Mouse (Mus musculus) heart, adult 11 months (tissue): Measurements from ENCODE around the gene Hspa12a.
A peak's percentile ranks its signal among the peaks of the same experiment; 100 is the strongest.
"Not testable (repeated sequence)": the region's sequence is repeated elsewhere in the genome, so short reads cannot be mapped to it uniquely, and the experiment has no call there.

Source experiments
- DNase-seq: peaks from one replicate; pipeline ENCODE4 v3.0.0; 2022

The Hspa12a gene

DNA sequence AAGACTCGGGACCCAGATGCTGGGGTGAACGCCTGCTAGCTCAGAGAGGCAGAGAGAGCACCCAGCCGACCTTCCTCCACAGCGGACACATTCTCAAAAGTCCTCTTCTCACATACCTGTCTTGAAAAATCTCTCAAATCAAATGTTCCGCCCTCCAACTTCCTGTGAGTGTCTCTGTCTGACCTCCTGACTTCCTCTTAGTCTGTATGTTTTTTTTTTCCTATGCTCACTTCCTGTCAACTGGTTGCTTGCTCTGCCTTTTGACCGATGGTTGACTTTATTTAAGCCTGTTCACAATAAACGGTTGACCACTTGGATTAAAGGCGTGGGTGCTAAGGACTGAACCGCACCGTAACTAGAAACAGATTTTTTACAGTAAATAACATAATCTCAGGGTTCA is 35.4 kb downstream of the Hspa12a start:
- no peak for DNase-seq

DNA sequence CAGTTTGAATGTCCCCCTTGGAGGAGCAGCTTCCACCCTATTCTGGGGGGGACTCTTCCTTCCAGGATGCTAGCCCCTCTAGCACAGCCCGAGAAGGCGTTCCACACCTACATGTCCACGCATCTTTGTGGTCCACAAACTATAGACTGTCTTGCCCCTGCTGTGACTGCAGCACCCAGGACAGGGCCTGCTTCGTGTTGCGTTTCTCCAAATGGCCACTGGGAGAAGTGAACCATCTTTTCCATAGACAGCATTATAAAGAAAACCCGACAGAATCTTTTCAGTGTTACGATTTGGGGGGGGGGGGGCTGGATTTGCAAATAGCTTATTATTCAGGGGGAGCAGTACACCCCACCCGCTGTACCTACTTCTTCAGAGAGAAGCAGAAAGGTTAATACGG is 36.8 kb downstream of the Hspa12a start:
- DNase-seq: no peak

DNA sequence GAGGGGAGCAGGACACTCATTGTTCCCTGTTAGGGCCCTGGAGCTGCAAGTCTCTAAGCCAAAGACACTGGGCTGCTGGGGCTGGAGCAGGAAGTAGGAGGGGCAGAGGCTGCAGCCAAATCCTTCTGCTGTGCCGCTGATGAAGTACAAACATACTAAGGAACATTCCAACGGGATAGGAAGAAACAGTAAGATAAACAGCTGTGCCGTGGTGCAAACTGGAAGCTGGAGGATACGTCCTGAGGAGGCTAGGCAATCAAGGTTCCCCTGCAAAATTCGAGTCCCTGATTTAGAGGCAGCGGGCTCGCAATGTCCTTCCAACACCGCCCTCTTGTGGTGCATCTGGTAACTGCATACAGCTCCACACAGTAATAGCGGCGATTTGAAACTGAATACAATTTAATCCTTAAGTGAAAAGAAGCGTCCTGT is 39.5 kb downstream of the Hspa12a start:
- peak; percentile 98 for DNase-seq

DNA sequence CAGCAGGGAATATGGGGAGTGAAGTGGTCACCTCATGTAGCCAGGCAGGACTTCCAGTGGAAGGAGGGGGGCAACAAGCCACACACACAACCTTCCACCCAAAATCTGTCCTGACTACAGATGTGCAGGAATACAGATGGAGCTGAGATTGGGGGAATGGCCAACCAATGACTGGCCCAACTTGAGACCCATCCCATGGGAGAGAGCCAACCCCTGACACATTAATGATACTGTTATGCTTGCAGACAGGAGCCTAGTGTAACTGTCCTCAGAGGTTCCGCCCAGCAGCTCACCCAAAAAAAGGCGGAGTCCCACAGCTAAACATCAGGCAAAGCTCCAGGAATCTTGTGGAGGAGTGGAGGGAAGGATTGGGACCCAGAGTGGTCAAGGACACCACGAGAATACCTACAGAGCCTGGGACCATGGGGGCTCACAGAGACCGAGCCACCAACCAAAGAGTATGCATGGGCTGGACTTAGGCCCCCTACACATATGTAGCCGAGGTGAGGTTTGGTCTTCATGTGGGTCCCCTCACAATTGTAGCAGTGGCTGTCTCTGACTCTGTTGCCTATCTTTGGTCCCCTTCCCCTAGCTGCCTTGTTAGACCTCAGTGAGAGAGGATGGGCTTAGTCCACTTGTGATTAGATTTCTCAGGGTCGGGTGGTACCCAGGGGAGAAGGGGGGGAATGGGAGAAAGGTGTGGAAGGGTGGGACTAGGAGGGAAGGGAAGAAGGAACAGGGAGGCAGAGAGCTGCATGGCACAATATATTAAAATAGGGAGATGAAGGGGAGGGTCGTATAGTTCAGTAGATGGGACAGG is 40.2 kb downstream of the Hspa12a start:
- peak; percentile 91 for DNase-seq

DNA sequence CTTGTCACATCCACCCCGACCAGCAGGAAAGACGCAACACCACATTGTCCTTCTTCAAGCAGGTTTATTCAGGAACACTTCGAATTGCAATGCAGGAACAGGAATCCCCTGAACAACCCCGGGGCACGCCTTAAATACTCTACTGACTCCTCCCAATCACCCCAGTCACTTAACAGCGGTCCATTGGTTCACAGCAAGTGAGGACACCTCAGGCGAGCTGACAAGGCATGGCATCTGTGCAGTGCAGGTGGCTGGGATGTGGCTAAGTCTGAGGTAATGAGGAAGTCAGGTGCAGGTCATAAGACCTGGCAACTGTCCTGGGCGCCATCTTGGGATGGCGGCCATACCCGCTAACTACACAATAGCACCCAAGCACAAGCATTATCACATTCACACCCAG is 43.0 kb downstream of the Hspa12a start:
- DNase-seq: not testable (repeated sequence)

DNA sequence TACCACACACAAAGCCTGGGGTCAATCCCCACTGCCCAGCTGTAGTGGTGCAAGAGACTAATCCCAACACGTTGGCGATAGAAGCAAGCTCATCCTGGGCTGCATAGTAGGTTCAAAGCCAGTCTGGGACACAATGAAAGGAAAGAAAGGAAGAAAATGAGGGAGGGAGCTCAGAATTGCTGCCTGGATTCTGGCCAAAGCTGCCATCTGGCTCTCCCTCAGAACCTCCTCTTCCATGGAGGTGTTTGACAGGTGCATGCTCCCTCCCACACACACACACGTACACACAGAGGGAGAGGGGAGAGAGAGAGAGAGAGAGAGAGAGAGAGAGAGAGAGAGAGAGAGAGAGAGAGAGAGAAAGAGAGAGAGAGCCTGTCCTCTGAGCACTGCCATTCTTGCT is 47.2 kb downstream of the Hspa12a start:
- no peak for DNase-seq

DNA sequence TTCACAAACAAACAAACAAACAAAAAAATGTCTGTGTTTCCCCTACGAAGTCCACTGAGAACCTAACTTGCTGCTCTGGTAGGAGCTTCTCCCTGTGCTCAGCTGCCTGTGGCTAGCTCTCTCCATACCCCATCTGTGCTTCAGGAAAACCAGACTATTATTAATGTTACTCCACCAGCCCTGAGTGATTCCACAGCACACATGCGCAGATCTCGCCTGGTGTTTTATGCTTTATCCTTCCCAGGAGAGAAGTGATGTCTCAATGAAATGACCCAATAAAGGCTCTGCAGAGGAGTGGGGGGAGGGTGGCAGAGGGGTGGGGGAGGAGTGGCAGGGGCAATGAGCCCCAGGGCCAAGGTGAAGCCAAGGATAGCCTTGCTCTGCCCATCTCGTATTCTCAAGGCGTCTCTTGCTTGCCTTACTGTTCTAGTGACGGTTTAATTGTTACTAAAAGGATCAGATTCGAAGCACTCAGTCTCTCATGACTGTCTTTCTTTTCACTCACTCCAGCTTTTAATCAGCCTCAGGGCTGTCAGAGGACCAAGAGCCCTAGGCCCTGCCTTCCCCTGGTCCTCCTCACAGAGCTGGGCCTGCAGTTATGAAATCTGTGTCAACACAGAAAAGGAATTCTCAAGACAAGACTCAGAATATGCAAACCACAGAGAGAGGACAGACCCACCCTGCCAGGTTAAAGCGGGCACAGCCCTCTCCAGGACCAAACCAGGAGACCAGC is 54.0 kb downstream of the Hspa12a start:
- no peak for DNase-seq

DNA sequence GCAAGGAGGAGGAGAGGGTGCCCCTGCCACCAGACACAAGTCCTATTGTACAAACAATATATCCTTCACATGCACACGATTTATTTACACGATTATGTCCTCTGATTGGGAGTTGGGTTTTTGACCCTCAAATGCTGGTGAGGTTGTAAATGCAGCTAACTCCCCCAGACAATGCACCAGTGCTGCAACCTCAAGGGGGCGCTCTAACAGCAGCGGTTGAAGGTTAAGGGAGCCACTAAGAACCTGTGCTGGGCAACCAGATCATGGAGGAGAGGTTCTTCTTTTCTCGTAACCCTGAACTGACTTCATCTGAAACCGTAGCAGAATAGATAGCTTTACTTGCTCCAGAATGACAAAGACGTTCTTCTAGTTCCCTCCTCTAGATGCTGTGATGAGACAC is 57.0 kb downstream of the Hspa12a start:
- DNase-seq: no peak

DNA sequence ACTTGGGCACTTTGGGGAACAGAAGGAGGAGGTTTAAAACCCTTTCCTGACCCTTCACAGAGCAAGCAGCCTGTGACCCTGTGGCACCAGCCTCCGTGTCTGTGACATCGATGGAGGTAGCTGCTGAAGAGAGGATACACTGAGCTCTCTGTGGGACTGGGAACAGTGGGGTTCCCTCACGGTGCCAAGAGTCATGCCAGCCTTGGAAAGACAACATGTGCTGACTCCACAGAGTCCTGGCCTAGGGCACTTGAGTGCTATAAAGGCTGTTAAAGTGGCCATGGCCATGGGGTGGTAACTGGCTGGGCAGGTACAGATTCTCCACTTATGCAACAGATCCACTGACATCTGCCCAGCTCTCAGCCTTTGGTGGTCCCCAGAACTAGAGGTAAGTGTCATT is 60.0 kb downstream of the Hspa12a start:
- no peak for DNase-seq

DNA sequence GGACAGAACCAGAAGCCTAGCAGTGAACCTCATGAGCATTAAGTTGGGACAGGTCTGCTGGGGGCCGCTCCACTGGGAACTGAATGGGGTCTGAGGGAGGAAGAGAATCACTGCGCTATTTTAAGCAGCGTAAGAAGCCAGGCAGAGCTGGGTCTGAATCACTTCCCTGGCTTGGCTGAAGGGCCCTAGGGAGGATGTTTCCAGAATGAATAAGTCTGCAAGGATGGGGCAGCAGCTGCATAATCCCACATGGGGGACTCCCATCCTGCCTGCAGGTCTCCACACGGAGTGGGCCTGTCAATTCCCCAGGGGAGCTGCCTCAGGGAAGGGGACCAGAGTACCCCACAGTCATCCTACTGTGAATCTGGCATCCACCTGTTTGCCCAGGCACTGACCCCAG is 61.1 kb downstream of the Hspa12a start:
- peak; percentile 96 for DNase-seq

DNA sequence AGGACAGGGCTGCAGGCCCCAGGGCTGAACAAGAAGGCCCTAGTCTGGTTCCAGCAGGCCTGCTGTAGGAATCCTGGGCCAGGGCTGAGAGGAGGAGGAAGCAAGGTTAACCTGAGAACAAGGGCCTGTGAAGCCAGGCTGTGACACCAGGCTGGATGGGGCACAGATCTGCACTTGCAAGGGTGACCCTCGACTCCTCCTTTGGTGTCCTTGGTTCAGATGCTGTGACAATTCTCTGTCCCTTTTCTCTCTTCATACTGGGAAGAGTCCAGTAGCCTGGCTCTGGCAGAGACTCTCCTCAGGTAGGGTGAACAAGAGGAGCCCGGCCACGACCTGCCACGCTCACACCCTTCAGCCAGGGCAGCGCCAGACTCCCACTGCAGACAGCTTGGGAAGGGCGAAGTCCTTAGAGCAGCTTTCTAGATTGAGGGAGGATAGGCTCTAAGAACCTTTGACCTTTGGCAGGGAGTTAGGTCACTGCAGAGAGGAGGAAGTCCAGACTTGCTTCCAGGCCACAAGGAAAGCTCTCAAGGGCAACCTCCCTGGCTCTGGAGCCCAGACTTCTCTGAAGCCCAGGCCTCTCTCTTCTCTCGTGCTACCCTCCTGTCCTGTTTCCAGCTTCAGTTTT is 64.0 kb downstream of the Hspa12a start:
- DNase-seq: peak; percentile 87

DNA sequence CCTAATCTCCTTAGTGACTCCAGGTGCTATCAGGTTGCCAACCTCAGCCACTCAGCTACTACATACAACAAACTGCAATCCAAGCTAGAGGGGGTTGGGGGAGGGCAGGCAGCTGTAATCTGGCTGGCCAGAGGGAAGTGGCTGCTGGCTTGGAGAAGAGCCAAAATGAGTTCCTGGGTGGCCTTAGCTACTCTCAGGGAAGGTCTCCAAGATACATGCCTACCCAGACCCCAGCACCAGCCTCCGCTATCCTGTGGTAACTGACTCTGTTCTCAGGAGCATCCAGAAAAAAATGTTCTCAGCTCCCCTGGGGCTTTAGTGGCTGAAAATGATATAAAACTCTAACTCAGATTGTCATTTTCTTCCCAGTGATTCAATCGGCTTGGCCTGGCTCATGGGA is 64.9 kb downstream of the Hspa12a start:
- DNase-seq: no peak

DNA sequence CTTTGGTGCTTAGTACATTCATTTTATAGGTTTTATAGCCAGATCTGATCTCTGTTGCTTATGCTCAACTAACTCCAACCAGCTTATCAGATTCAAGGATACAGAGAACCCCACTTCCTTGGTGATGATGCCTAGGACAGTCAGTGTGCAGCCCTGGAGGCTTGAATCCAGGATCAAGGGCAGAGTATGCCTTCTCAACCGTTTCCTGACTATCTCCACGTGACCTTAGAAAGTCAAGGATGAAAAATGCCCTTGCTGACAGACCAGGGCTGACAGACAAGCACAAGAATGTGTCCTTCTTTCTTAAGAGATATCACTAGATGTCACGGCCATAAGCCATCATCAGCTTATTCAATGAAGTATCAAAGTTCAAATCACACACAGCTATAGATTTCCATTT is 69.9 kb downstream of the Hspa12a start:
- DNase-seq: no peak

DNA sequence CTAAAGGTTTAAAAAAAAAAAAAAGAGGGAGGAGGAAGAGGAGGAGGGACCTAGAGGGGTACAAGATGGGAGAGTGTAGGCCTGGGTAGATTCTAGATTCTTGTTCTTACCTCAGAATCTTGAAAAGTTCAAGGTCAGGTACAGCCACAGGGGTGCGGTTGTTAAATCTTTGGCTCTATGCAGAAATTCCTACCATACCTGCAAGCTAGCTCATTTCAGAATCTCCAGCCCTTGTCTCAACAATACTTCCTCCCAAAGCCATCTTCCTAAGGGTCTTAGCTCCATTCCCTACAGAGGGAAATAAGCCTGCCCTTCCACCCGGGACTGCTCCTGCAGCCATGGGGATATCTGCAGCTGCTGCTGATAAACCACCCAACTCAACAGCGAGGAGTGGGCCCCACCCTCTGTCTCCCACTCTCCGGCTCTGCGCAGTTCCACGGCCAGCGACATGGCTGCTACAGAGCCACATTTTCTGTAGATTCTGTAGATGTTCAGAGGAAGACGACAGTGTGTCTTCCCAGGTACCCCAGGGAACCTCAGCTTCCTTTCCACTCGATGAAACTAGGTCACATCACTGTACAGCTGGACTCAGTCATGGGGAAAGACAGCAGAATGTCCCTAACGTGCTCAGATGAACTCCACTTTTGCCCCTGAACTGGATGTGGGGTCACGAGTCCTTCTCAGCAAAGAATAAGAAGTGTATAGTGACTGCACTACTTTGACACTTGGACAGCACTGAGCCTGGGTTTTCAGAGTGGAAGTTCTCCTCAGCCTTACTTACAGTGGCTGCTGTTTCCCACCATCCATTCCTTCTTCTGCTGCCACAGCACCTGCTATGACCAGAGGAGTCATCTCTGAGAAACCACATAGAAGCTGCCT is 70.8 kb downstream of the Hspa12a start:
- DNase-seq: no peak

DNA sequence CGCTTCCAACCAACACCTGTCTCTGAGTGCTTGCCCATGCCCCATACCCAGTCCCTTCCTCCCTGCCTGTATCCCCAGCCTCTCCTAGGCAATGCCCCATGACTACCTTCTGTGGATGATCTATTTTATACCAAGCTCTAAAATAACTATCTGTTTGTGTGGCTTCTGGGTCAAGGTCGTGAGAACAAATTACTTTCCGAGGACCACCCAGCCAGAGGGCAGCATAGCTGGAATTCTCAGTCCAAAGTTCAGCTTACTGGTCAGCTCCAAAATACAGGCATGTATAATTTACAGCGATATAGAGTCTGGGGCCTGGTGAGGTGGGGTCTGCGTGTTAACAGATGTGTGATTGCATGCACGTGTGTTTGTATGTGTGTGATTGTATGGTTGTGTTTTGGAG is 71.6 kb downstream of the Hspa12a start:
- DNase-seq: no peak

DNA sequence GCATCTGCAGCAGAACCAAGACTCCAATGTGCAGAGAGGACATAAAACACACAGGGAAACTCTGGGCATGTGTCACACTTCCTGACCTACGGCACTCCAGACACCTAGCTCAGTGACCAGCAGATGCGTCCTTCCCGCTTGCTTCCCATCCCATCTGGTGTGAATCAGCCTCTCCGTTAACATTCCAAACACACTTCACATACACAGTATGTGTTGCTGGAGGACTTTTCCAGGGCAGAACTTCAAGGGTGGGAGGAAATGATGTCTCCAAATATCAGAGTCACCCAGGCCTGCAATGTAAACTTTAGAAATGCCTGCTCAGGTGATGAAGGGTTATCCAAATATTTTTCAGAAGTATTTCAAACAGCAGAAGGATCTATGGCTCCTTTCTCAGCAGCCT is 76.8 kb downstream of the Hspa12a start:
- DNase-seq: no peak

DNA sequence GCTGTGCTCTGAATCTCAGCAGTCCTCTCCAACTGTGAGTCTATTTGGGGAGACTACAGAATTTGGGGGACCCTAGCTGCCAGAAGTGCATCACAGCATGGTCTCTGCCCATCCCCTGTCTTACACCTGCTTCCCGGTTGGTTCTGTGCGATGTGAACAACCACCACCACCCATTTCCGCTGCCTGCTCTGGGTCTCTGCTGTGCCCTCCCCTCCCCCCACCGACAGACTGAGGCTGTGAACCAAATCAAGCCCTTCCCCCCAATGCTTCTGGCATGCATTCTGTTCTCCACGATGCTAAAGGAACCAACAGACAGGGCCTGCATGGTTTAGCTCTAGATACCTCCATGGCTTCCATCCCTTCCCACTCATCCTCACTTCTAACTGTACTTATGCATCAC is 78.2 kb downstream of the Hspa12a start:
- DNase-seq: no peak

DNA sequence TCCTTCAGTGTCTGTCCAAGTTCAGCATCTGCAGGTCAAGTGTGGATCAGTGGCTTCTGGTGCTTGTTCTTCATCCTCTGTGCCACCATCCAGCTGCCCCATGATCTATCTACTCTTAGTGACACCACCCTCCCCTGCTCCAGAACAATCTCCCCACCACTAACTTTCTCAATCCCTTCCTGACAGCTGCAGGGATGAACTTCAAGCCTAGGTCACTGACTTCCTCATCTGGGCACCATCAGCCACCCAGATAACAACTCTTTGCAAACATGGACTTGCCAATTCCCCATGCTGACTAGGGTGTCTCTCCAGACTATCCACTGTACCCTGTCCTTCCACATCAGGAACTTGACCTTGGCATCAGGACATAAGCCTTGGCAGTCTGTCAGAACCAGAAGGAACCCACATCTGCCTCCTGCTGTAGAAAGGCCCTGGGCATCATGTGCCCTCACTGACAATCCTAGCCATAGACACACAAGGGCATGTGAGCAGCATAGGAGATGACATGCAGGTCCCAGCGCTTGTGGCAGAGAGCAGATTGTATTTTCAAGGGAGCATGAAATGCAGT is 79.4 kb downstream of the Hspa12a start:
- peak; percentile 96 for DNase-seq

DNA sequence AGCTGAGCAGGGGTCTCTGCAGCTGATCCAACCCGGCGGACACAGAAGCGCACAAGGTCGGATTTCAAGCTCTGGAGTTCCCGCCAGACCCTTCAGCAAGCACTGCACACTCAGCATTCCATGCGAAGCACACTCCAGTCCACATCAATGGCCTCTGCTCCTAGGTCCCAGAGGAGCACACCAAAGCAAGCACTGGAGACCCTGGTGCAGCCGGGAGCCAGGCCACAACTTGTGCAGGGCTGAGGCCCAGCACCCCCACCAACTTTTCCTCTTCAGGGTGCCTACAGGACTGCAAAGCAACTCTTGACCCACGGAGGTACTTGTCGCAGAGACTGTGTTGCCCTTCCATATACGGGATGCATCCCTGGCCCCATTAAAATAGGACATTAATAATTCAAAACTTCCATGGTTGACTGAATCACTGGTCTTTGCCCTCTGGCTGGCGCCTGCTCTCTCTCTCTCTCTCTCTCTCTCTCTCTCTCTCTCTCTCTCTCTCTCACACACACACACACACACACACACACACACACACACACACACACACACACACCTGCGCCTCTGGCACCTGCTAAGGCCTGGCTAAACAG is 82.2 kb downstream of the Hspa12a start:
- DNase-seq: no peak

DNA sequence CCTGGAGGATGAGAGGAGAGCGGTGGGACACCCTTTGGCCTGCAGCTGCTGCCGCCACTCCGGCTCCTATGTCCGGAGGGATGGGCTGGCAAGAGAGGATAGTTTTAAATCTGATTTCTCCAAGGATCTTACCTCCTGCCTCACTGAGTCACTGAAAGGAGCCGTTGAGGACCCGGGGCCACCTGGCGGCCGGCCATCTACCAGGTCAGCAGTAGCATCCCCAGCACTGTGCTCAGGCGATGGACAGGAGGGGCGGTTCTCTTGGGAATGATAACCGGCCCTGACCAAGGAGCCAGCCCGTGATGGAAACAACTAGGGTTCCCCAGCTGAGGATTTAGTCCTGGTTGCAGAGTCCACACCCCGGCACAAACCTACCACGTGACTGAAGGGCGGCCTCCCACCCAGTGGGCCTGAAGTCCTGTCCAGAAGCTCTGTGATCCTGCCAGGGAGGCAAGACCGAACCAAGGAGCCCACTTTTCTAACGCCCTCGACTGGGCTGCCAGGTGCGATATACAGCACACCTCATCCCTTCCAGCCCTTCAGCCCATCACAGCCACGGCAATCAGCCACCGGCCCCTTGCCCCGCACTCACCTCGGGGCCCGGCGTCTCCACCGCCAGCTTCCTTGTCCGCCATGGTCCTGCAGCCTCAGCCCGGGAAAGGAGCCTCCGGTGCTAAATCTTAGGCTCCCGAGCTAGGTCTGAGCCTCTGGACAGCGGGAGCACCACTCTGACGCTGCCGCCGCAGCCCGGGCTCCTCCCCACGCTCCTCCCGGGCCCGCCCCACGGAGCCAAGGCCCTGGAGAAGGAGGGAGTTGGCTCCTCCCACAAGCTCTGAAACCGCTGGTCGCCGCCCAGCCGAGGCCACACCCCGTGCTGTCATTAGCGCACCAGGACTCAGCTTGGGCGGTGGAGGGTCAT is 82.9 kb downstream of the Hspa12a start:
- peak; percentile 99 for DNase-seq

DNA sequence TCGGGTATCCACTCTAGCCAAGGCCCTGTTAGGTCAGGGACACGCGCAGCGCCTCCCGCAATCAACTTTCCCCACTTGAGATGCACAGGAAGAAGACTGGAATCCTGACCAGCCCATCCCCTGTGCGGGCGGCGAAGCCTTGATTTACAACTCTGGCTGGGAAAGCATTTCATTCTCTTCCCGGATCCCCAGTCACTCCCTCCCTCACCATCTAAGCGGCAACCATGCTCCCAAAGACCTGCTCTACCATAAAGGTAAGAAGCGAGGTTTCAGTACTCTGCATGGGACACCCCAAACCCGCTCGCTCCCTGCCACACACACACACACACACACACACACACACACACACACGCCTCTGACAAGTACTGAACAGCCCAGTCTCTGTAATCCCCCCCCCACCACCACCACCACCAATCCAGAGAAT is 83.6 kb downstream of the Hspa12a start:
- DNase-seq: peak; percentile 94
